Mouse (Mus musculus): ENCODE results near the gene Rps5.

DNA sequence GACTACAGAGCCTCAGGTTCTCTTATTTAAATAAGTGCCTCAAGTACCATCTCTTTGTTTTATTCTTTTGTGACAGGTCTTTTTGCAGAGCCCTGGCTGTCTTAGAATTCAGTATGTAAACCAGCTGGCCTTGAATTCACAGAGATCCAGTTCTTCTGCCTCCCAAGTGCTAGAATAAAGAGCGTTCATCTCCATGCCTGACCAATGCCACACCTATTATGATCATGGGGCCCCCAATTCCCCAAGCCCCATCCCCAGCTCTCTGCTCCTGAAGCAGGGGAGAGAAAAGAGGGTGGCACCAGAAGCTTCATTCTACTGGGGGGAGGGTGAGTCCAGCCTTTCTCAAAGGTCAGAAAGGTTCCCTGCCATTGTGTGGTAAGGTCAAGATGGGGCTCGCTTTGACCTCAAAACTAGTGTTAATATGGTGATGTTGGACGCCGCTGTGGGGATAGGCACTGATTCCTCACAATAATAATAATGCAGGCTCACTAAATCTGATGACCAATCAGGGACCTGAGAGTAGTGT, 11.6 kb downstream of the Rps5 start:
- TF ChIP-seq CTCF (IDR thresholded peaks at IDR 0.05; ENCODE audit: extremely low read depth, insufficient read depth, insufficient read length, insufficient replicate concordance): no peak
- TF ChIP-seq POLR2A (IDR thresholded peaks at IDR 0.05; ENCODE audit: low read depth, low read length): no peak
